Mouse (Mus musculus) bone marrow macrophage, adult 2 months (primary cell): ENCODE results near the gene Nell1. TPM values are rescaled to one million over a fixed set of nuclear protein-coding genes. Genes with fewer than 3 reads are reported as not detected.

ENCODE experiments used
- H3K27ac ChIP-seq: 2 replicates; pipeline ENCODE4 v1.5.1; 2012; ENCODE audit warnings: low read depth, low read length; ENCODE audit not compliant: insufficient read depth
- H3K4me1 ChIP-seq: 2 replicates; pipeline ENCODE4 v1.6.1; 2012; ENCODE audit warnings: low read length; ENCODE audit not compliant: control insufficient read depth, insufficient read depth
- H3K4me3 ChIP-seq: 2 replicates; pipeline ENCODE4 v1.5.1; 2012; ENCODE audit warnings: mild to moderate bottlenecking, low read length, moderate library complexity; ENCODE audit not compliant: insufficient read depth
- CTCF ChIP-seq: IDR thresholded peaks from 2 replicates; pipeline ENCODE4 v1.5.1; 2012; ENCODE audit warnings: low read depth, mild to moderate bottlenecking, low read length, moderate library complexity
- POLR2A ChIP-seq: IDR thresholded peaks from 2 replicates; pipeline ENCODE4 v1.6.1; 2012; ENCODE audit warnings: mild to moderate bottlenecking, low read depth, low read length, borderline replicate concordance
- polyA plus RNA-seq: library from polyadenylated mRNA; stranded (reverse); fragments of >200 nt; gene quantifications from 2 replicates; pipeline ENCODE4 v1.2.4, GENCODE M21; 2012; ENCODE audit not compliant: missing spikeins, insufficient read depth, insufficient read length

Gene Nell1
- polyA plus RNA-seq, 1 experiment = not detected

DNA sequence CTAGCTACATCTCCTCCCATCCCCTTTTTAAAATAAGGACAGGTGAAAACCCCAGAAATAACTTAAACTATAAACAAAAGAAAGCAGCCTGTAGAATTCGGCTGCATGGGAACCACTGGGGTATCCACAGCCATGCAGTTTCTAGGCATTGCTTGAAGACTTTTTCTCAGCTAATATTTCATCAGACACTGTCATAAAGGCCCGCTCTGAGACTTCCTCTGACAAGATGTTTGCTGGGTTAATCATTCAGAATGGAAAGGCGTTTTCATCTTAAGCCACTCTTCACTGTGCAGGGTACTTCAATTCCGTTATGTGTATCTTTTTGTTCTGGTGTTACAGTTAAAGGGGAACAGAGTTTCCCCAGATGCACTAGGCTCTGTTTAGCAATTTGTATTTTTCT is 526.9 kb downstream of the Nell1 start:
- Histone ChIP-seq H3K27ac (no peak overlapping the region), H3K4me3 (no peak overlapping the region), H3K4me1 (no peaks in the 10 kb centered on the region)
- TF ChIP-seq CTCF = no peak
- no peak for TF ChIP-seq POLR2A

- Histone ChIP-seq H3K27ac (no peak overlapping the region), H3K4me1 (no peaks in the 10 kb centered on the region), H3K4me3 (no peak overlapping the region)
- TF ChIP-seq CTCF (no peak), POLR2A (no peak)
These were observed 532.4 kb downstream of the Nell1 start for GRCm38 (mm10) chr7:50507047-50507446.

- no peak overlapping the region for H3K4me3 ChIP-seq
These were observed 540.2 kb downstream of the Nell1 start for GRCm38 (mm10) chr7:50514830-50515229.

GRCm38 (mm10) chr7:50516681-50517080 is 542.0 kb downstream of the Nell1 start:
- H3K27ac ChIP-seq = no peak overlapping the region
- H3K4me1 ChIP-seq = no peaks in the 10 kb centered on the region
- TF ChIP-seq POLR2A (no peak), CTCF (no peak)
- no peak overlapping the region for H3K4me3 ChIP-seq

More at GRCm38 (mm10) chr7:50514830-50515229, 540.2 kb downstream of the Nell1 start:
- H3K4me1 ChIP-seq = no peaks in the 10 kb centered on the region
- TF ChIP-seq POLR2A = no peak
- TF ChIP-seq CTCF = no peak
- H3K27ac ChIP-seq = no peak overlapping the region

DNA sequence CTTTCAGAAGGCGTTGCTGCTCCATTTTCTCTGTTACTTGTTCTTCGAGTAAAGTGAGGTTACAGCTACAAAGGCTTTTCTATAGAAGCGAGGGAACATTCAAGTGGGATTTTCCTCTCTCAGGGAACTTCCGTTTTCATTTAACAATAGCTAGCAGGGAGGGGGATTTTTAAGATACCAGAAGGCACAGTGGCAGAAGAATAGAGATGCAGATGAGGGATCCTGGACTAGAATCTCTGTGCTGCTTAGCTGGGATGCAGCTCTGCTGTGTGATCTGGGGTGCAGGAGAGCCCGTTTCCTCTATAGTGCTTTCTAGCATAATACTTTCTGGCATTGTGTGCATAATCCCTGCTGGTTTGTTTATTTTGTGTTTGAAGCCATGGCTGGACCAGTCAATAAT is 568.7 kb downstream of the Nell1 start:
- Histone ChIP-seq H3K4me1 (no peaks in the 10 kb centered on the region), H3K4me3 (no peak overlapping the region), H3K27ac (no peak overlapping the region)
- TF ChIP-seq CTCF (no peak), POLR2A (no peak)

DNA sequence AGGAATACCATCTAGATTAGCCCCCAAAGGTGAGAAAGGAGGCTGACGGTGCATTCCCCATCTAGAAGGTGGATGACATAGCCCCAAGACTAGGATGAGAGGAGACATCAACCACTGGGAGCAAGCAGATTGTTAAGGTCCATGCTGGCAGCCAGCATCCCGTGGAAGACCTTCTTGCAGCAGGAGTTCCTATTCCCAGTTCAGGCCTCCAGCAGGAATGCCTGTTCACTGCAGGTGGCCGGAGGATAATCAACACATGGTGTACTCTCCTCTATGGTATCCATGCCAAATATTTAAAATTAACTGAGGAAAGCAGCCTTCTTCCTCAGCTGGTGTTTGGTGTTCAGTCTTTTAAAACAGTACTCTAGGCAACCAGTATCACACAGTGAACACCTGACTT is 574.9 kb downstream of the Nell1 start:
- Histone ChIP-seq H3K4me3 (no peak overlapping the region), H3K4me1 (no peaks in the 10 kb centered on the region), H3K27ac (no peak overlapping the region)
- TF ChIP-seq CTCF (no peak), POLR2A (no peak)

DNA sequence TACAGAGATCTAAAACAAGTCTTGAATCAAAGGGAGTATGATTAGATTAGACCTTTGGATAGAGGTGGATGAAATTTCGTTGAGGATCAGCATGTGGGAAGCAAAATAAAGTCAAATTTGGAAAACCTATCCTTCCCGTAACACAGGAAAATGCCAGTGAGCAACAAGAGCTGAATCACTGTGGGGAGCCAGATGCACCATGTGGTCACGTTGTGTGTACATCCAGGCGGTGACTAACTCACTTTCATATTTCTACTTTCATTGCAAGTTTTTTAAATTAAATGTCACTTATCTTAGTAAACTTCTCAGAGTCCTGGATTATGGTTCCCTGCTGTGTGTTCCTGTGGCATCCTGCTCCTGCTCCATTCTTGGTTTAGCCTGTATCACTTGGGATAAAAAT is 576.8 kb downstream of the Nell1 start:
- no peaks in the 10 kb centered on the region for H3K4me1 ChIP-seq
- TF ChIP-seq CTCF (no peak), POLR2A (no peak)
- no peak overlapping the region for H3K4me3 ChIP-seq
- H3K27ac ChIP-seq = no peak overlapping the region

- TF ChIP-seq POLR2A = no peak
- TF ChIP-seq CTCF = no peak
- Histone ChIP-seq H3K4me3 (no peak overlapping the region), H3K4me1 (no peaks in the 10 kb centered on the region), H3K27ac (no peak overlapping the region)
These were observed 588.0 kb downstream of the Nell1 start for GRCm38 (mm10) chr7:50562708-50563107.

- no peaks in the 10 kb centered on the region for H3K4me1 ChIP-seq
- no peak for TF ChIP-seq CTCF
- TF ChIP-seq POLR2A = no peak
These were observed 599.2 kb downstream of the Nell1 start for GRCm38 (mm10) chr7:50573841-50574240.

DNA sequence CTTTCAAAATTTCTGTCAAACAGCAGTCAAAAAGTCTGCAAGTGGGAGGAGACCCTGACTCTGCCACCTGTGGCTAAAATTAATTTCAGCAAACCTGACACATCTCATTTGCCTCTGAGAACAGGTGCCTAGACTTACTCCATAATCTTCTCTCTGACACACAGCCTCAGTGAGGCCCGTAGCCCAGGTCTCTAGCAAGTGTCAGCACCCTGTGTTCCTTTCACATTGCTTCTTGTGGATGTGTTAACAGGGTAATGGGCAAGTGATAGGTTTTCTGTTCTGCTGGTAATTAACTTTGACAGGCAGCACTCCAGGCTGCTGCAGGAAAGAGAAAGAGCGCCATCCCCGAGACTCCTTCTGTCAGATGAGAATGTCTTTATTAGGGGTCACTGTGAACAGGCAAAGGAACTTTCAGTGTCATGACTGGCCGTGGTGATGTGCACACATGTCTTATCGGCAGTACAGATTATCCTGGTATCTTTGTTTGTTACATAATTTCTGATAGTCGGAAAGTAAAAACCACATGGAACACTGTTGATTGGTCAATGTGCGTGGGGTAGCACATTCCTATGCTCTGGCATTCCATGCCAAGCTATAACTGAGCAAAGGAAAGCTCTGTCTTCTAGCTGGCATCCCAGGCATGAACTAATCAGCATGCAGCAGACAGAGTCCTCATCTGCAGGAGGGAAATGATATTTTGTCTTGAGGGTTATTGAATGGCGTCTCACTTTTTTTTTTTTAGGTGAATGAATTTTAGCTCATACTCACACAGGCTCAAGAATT is 614.2 kb downstream of the Nell1 start:
- Histone ChIP-seq H3K4me1 (no peaks in the 10 kb centered on the region), H3K27ac (no peak overlapping the region), H3K4me3 (no peak overlapping the region)
- TF ChIP-seq POLR2A = no peak
- TF ChIP-seq CTCF = no peak

More at GRCm38 (mm10) chr7:50573841-50574240, 599.2 kb downstream of the Nell1 start:
- Histone ChIP-seq H3K4me3 (no peak overlapping the region), H3K27ac (no peak overlapping the region)
